Mouse (Mus musculus): Measurements from ENCODE around the gene Zfp827. TPM values are rescaled to one million over a fixed set of nuclear protein-coding genes. Genes with fewer than 3 reads are reported as not detected.
A peak's percentile ranks its signal among the peaks of the same experiment; 100 is the strongest.

Gene Zfp827
- total RNA-seq, 2 experiments from 2014 or later = 13.2 to 13.6 TPM

DNA sequence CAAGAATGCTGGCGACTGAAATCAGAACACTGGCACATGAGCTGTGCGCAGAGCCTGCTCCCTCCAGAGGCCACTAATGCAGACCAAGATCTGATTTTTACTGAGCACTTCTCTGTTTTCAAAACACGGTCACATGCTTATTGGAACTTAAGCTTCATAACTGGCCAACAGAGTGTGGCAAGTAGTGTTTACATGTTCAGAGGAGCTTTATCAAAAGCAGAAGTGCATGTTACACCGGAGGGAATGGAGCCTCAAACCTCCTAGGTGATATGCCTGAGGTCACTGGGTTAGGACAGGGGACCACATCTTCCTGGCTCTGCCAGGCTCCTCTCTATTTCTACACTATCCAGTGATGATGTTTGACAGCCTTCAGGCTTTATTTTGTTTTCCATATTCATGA is 31.1 kb downstream of the Zfp827 start:
- DNase-seq (ENCODE audit: low spot score) = no peak
- intact Hi-C loops (cut with DNase I) = no loop called here

DNA sequence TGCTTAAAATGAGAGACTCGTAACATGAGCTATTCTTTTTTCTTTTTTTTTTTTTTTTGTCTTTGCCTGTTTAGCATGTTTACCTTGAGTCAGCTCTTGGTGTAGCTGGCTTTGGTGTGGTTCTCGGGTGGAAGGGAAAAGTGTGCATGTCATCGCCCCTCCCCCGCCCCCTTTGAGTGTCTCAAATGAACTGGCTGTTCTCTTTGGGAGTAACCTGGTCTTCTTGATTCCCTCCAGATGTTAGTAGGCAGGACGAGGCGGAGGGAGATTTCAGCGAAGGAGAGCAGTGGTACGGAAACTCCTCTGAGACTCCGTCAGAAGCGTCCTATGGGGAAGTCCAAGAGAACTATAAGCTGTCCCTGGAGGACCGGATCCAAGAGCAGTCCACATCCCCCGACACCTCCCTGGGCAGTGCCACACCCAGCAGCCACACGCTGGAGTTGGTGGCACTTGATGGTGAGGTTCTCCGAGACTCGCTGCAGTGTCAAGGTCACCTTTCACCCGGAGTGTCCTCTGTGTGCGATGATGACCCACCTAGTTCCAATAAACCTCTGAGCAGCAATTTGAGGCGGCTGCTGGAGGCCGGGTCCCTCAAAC is 31.9 kb downstream of the Zfp827 start:
- intact Hi-C loops (cut with DNase I) = no loop called here

DNA sequence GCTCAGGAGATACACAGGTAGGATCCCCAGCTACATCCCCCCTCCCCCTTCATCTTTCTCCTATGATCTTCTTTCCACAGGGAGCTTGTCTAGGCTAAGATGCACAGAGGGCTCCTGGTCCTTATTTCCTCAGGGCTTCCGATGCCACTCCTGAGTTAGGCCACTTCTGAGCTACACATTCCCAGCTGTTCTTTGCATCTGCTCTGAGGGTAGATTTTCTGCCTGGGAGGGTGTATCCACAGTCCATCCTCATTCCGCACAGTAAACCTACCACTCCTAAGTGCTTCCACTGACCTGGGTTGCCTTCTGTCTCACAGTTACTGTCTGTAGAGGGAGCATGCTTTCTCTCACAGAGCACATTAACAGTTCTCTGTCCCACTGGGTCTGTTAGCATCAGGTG is 37.7 kb downstream of the Zfp827 start:
- no peak for DNase-seq (ENCODE audit: low spot score)

More for the DNA sequence above, 31.9 kb downstream of the Zfp827 start:
- DNase-seq (ENCODE audit: low spot score) = no peak

DNA sequence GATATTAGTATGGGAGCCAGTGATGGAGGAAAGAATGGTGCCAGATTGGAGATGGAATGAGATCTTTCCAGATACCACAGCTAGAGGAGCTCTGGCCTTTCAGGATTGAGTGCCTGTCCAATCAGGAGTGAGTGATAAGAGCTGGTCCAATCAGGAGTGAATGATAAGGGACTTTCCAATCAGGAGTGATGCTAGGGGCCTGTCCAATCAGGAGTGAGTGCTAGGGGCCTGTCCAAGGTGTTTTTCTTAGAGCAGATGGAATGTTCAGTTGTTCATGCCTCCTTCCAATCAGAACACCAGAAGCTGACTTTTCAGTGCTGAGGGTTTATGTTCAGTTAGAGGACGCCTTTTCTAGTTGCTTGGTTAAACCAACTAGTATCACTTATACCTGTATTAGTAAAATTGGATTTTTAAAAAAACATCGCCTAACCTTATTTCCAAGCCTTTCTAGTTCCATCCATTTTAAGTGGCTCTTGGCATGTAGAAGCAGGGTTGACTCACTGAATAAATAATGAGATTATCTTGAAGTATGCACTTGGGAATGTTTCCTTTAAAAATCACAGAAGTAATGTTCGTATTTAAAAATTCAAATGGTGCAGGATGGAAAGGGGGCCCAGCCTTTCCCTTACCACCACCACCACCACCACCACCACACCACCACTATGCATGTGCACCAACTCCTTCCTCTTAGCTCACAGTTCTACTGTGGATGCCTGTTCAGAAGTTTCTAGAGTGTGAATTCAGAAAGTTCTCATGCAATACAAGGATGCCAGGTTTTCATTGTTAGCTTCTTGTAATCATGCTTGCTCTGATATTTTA is 39.8 kb downstream of the Zfp827 start:
- DNase-seq (ENCODE audit: low spot score) = no peak
- intact Hi-C loops (cut with DNase I) = no loop called here

More for the DNA sequence above, 37.7 kb downstream of the Zfp827 start:
- intact Hi-C loops (cut with DNase I) = no loop called here

DNA sequence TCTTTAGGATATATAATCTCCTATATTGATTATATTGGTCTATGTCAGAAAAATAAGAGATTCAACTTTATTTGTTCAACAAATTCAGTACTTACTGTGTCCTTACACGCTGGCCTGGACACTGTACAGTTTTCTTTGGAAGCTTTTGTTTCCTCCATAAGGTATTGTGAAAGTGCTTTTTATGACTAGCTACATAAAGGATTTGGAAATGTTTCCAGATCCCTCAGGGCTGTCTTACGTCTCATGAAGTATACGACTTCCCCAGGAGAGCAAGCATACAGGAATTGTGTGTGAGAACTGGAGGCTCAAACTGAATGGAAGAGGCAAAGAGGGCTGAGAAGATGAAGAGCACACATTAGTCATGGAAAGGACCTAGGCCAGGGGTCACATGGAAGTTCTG is 45.1 kb downstream of the Zfp827 start:
- intact Hi-C loops (cut with DNase I) = no loop called here
- no peak for DNase-seq (ENCODE audit: low spot score)

DNA sequence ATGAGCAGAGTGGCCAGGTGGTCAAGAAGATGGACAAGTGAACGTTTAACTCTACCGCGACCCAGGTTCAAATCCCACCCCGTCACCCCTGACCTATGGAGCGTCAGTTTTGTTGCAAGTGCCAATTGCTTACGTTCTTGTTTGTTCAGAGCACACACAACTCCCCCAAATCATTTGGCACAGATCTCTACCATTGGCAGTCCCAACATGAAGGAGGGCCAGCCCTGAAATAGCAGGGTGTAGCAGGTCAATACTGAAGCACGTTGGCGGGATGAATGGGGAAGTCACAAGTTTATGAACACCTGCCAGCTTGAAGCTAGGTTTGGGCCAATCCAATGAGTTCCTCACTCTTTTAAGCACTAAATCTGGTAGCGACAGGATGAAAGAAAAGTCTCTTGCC is 46.7 kb downstream of the Zfp827 start:
- intact Hi-C loops (cut with DNase I) = no loop called here
- no peak for DNase-seq (ENCODE audit: low spot score)

DNA sequence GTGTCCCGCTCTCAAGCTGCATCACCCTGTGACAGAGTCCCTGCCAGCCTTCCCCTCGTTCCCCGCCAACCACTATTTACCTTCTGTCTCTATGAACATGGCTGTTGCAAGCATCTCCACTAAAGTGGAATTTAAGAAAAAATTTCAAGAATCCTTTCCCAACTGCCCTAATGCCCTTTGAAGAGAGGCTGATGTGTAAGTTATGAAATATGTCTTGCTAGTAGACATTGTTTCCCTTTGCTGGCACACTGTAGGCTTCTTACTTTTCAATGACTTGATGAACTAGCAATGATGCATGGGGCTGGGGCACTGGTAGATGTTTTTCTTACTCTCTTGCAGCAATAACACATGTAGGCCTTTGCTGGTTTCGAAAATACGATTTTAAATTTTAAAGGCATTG is 49.0 kb downstream of the Zfp827 start:
- intact Hi-C loops (cut with DNase I) = no loop called here
- no peak for DNase-seq (ENCODE audit: low spot score)

- DNase-seq (ENCODE audit: low spot score) = no peak
- intact Hi-C loops (cut with DNase I) = no loop called here
Measured at GRCm38 (mm10) chr8:79078556-79079195, 50.4 kb downstream of the Zfp827 start.

- intact Hi-C loops (cut with DNase I) = no loop called here
- no peak for DNase-seq (ENCODE audit: low spot score)
Measured at GRCm38 (mm10) chr8:79079196-79079561, 50.9 kb downstream of the Zfp827 start.

- intact Hi-C loops (cut with DNase I) = no loop called here
- no peak for DNase-seq (ENCODE audit: low spot score)
Measured at GRCm38 (mm10) chr8:79080096-79080739, 52.0 kb downstream of the Zfp827 start.

GRCm38 (mm10) chr8:79081333-79081732 is 53.1 kb downstream of the Zfp827 start:
- intact Hi-C loops (cut with DNase I) = no loop called here
- DNase-seq (ENCODE audit: low spot score) = no peak

DNA sequence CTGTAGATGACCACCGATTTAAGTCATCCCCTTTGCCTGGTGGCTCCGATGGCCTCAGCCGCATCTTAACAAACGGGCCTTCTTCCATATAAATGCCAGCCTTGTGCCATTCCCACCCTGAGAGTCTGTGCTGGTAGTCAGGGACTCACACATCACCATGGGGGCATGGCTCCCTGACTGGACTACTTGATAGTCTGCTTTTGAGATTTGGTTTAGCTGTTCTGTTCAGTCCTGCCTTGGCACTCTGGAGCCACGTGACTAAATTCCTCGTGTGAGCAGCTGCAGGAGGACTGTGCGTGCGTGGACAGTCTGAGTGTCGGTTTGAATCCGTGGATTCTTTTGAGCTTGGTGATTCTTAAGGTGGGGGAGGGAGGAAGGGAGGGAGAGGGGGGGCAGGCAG is 53.7 kb downstream of the Zfp827 start:
- intact Hi-C loops (cut with DNase I) = no loop called here
- DNase-seq (ENCODE audit: low spot score) = no peak

DNA sequence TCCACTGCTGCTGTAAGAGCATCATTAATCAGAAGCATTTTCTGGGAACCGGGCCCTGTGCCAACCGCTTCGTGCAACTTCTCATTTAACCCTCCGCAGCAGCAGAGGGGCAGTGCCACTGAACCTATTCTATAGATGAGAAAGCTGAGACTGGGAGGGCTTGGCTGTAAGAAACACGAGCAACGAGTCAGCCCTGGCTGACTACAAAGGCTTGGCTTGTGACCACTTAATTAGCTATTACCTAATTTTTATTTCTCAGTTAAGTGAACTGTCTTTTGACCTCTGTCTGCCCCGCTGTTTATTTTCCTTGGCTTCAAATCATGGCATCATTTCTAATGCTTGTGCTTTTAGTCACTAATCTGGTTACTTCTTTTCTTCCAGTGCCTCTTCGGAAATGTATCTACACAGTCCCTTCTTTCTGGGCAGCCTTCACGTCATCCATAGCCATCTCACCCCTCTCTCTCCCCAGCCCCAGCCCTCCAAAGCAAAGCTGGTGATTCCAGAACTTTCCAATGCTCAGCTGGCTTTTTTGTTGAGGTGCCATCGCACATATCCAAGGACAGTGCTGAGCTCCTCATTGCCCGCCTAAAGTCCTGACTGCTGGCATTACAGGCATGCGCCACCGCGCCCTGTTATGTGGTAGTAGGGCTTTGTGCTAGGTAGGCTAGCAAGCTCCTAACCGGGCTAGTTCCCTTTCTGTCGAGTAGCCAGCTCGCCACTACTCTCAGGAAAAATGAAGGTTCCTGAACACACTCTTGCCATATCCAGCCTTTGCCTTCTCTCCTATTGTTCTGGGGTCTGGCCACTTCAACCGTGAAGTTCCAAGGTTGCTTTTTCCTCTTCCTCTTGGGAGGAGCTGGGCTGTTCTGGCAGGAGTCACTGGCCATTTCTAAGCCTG is 55.5 kb downstream of the Zfp827 start:
- intact Hi-C loops (cut with DNase I) = loop anchor here (1.0 kb wide), 2 partner anchors 21 to 54 kb away; no protein-coding TSS in a partner anchor
- peak; percentile 31 for DNase-seq (ENCODE audit: low spot score)

- intact Hi-C loops (cut with DNase I) = loop anchor here (1.0 kb wide), 2 partner anchors 20 to 55 kb away; no protein-coding TSS in a partner anchor
- no peak for DNase-seq (ENCODE audit: low spot score)
Measured at GRCm38 (mm10) chr8:79084359-79084820, 56.2 kb downstream of the Zfp827 start.

- DNase-seq (ENCODE audit: low spot score) = no peak
- intact Hi-C loops (cut with DNase I) = no loop called here
Measured at GRCm38 (mm10) chr8:79094422-79094821, 66.2 kb downstream of the Zfp827 start.

DNA sequence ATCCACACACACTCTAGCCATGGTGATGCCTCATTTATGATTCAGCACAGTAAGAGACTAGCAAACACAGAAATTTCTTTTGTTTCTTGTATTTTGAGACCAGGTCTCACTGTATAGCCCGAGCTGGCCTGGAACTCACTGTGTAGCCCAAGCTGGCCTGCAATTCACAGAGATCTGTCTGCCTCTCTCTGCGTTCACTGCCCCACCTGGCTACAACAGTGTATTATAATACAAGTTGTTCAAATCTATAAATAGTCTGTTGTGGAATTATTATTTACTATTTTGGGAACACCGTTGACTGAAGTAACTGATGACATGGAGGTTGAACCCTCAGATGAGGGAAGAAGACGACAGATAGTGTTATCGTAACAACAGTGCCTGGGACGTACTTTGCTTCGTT is 66.9 kb downstream of the Zfp827 start:
- no peak for DNase-seq (ENCODE audit: low spot score)
- intact Hi-C loops (cut with DNase I) = loop anchor here (1.0 kb wide), 1 partner anchor 67 kb away; the partner anchor contains the start of gene Zfp827

GRCm38 (mm10) chr8:79096970-79097369 is 68.7 kb downstream of the Zfp827 start:
- DNase-seq (ENCODE audit: low spot score) = no peak
- intact Hi-C loops (cut with DNase I) = no loop called here

DNA sequence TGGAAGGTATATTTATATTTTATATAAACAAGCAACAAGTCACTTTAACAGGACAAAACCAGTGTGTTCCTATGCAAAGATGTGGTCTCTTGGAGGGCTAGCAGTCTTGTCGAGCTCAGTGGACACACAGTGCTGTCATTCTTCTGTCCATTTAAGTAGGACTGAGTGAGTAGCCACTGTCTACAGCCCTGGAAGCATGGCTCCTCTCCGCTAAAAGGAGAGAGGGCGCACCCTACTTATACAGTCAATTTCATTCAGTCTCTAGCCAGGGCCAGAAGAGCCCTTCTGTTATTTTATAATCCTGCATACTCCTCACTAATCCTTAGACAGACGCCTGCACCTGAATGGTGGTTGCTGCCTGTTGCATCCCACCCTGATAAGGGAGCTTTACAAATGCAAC is 74.5 kb downstream of the Zfp827 start:
- intact Hi-C loops (cut with DNase I) = no loop called here
- no peak for DNase-seq (ENCODE audit: low spot score)

- DNase-seq (ENCODE audit: low spot score) = no peak
- intact Hi-C loops (cut with DNase I) = no loop called here
Measured at GRCm38 (mm10) chr8:79103185-79103878, 75.1 kb downstream of the Zfp827 start.
